Mouse (Mus musculus) cerebellum, adult 2 months (tissue): ENCODE measurements at regions not wholly inside any gene's neighbourhood (a gene's known extent, or its start where the extent isn't known, plus 50 kb on each side); places are given as distances from the start of the nearest gene placed in this dataset.

Experiments used
- DNase-seq, 2 experiments: peaks; one replicate each; pipeline ENCODE4 v3.0.0; 2021
- H3K27ac ChIP-seq: fragments of 200-500 bp; 2 replicates; pipeline ENCODE4 v1.5.1; 2012; ENCODE audit warnings: low read length, control low read depth, inconsistent platforms; ENCODE audit not compliant: insufficient read depth
- H3K27me3 ChIP-seq: fragments of 200-500 bp; 2 replicates; pipeline ENCODE4 v1.6.1; 2012; ENCODE audit warnings: inconsistent platforms, mild to moderate bottlenecking, low read length, moderate library complexity; ENCODE audit not compliant: control insufficient read depth, insufficient read depth
- H3K4me1 ChIP-seq: fragments of 200-500 bp; 2 replicates; pipeline ENCODE4 v1.6.1; 2011; ENCODE audit warnings: low read length; ENCODE audit not compliant: control insufficient read depth, insufficient read depth
- H3K4me3 ChIP-seq: fragments of 200-500 bp; replicated peaks from 2 replicates; pipeline ENCODE3; 2011; ENCODE audit warnings: mild to moderate bottlenecking, low read depth, low read length, control low read depth; ENCODE audit not compliant: insufficient read depth
- CTCF ChIP-seq: fragments of 200-500 bp; IDR thresholded peaks from 2 replicates; pipeline ENCODE4 v1.5.1; 2011; ENCODE audit warnings: low read depth, mild to moderate bottlenecking, control low read depth, low read length, moderate library complexity, borderline replicate concordance; ENCODE audit not compliant: insufficient read depth
- POLR2A ChIP-seq: fragments of 200-500 bp; IDR thresholded peaks from 2 replicates; pipeline ENCODE4 v1.6.1; 2011; ENCODE audit warnings: low read length, control low read depth, borderline replicate concordance; ENCODE audit not compliant: insufficient read depth
- WGBS: fragments of 180-500 bp; shearing (Covaris S2); methylation state at CpG from one replicate; pipeline ENCODE4 v1.1.7; 2018; 5-methylcytosine and 5-hydroxymethylcytosine counted together

DNA sequence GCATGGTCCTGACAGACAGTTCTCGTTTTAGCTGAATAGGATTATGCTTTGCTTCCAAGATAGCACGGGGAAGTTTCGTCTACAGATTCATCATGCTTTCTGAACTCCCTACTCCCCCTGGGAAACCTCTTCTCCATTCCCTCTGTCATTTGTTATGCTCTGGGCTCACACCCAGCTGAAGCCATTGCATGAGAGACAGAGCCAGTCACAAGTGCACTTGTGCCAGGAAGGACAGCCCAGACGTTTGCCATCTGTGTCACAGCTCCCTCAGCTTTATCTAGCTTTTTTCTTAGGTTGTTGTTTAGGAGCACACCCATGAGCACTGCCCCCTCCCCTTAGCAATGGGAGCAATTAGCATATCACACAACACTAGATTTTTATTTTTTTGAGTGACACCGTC is 131.2 kb upstream of the Mpdz start:
- H3K4me3 ChIP-seq: no peak overlapping the region
- WGBS: 20% methylated on average over 5 of the region's 5 CpGs
- DNase-seq: peak; percentile 72 to 87
- H3K27ac ChIP-seq: no peak overlapping the region
- no peaks in the 10 kb centered on the region for H3K27me3 ChIP-seq
- no peak for TF ChIP-seq CTCF
- no peak for TF ChIP-seq POLR2A
- H3K4me1 ChIP-seq: peaks cover 15% of the 10 kb centered on the region; the same call in 1 of the 2 replicates

- no peak for DNase-seq
- no peak overlapping the region for H3K27ac ChIP-seq
- WGBS: 53% methylated on average over 4 of the region's 4 CpGs
- H3K4me1 ChIP-seq: peaks cover 29% of the 10 kb centered on the region
- TF ChIP-seq CTCF (no peak), POLR2A (no peak)
- H3K4me3 ChIP-seq: no peak overlapping the region
- H3K27me3 ChIP-seq: no peaks in the 10 kb centered on the region
Observed at GRCm38 (mm10) chr4:81570736-81571135, 128.1 kb upstream of the Mpdz start.

DNA sequence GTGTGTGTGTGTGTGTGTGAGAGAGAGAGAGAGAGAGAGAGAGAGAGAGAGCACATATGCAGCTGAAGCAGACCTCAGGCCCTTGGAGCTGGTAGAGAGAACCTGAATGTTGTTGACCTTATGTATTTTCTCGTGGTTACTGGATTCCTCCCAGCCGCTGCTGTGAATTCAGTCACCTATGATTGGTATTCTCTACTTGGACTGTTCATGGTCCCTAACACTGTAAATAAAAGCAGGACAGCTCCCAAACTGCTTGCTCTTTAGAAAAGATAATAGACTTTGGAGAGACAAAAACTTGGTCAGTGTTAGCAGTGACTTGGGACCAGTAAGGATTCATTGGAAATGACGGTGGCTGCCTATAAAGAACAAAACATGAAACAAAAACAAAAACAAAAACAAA is 126.9 kb upstream of the Mpdz start:
- Histone ChIP-seq H3K27me3 (no peaks in the 10 kb centered on the region), H3K4me1 (peaks cover 33% of the 10 kb centered on the region), H3K27ac (no peak overlapping the region), H3K4me3 (no peak overlapping the region)
- no peak for TF ChIP-seq POLR2A
- TF ChIP-seq CTCF: no peak
- no peak for DNase-seq
- WGBS: 49% methylated on average over 3 of the region's 3 CpGs

DNA sequence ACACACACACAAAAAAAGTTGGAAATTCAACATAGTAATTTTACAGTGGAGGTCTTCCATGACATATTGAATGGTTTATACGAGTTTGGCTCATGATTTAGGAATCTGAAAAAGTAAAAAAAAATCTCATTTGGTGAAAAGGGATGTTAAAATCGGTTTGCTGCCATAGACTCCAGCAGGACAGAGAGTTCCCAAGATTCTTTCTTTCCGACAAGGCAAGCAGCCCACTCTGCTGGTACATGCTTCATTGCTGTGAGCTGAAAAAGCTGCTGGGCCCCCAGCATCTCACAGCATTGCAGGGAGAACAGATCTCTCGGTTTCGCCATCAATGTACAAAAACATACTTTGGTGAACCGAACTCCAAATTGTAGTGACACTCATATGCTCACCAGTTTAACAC is 125.8 kb upstream of the Mpdz start:
- H3K27ac ChIP-seq: no peak overlapping the region
- no peak for TF ChIP-seq CTCF
- no peak for TF ChIP-seq POLR2A
- H3K4me3 ChIP-seq: no peak overlapping the region
- 70% methylated on average over 6 of the region's 6 CpGs for WGBS
- no peak for DNase-seq
- H3K27me3 ChIP-seq: no peaks in the 10 kb centered on the region
- peaks cover 33% of the 10 kb centered on the region for H3K4me1 ChIP-seq

GRCm38 (mm10) chr4:81567928-81568327 is 125.3 kb upstream of the Mpdz start:
- H3K4me1 ChIP-seq: peaks cover 30% of the 10 kb centered on the region
- H3K4me3 ChIP-seq: no peak overlapping the region
- TF ChIP-seq POLR2A (no peak), CTCF (no peak)
- DNase-seq: peak; percentile 58 to 64
- no peaks in the 10 kb centered on the region for H3K27me3 ChIP-seq
- 30% methylated on average over 5 of the region's 5 CpGs for WGBS
- peak overlapping the region; percentile 76 for H3K27ac ChIP-seq

GRCm38 (mm10) chr4:81566526-81566925 is 123.9 kb upstream of the Mpdz start:
- Histone ChIP-seq H3K27ac (peak overlapping the region; percentile 81), H3K4me1 (peaks cover 28% of the 10 kb centered on the region), H3K27me3 (no peaks in the 10 kb centered on the region), H3K4me3 (no peak overlapping the region)
- 12% methylated on average over 11 of the region's 11 CpGs for WGBS
- TF ChIP-seq CTCF (no peak), POLR2A (0 out of 2 replicates have a peak, but pooled peaks have one; percentile 16)
- peak; percentile 77 to 81 for DNase-seq

DNA sequence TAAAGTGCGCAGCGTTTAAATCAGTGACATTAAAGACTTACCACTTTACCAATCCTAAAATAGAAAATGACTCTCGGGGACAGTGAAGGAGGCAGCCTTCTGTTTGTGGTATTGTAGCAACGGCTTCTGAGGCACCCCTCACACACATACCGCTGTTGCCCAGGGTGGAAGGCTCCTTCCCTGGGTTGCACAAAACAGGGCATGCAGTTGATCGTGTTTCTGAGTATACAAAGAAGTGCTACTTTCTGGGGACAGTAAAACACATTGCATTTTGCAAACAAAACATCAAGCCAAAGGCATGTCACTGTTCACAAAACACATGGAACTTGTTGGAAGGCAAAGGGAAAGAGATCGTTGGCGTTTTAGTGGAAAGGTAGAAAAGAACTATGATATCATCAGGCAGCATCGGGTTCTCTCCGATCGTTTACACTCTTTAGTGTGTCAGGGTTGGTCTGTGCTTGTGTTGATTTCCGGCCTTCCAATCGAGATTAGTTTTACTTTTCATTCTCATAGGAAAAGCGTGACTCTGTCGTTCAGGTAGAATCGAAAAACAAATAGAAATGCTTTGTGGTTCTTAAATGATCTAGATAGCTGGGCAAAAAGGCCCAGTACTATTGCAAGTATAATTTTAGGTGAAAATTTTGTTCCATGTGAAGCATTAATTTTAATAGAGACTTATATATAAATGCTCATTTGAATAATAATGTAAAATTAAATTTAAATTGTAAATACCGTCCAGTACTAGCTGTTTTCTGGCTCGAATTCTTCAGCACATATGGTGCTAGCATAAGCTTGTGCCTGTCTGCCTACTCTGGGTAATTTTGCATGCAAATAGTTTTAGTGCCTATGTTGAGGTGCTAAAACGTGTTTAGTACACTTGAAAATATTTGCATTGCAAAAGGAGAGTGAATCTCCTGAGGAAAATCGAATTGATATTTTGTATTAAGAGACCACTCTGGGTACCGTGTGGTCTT is 123.1 kb upstream of the Mpdz start:
- Histone ChIP-seq H3K27me3 (no peaks in the 10 kb centered on the region), H3K27ac (peak overlapping the region; percentile 81; the same call in 1 of the 2 replicates), H3K4me3 (no peak overlapping the region), H3K4me1 (peaks cover 26% of the 10 kb centered on the region)
- TF ChIP-seq CTCF: no peak
- no peak for TF ChIP-seq POLR2A
- WGBS: 20% methylated on average over 21 of the region's 21 CpGs
- DNase-seq: peak; percentile 66 to 83

- peak in 1 of 2 experiments; percentile 55 for DNase-seq
- H3K27ac ChIP-seq: no peak overlapping the region
- peaks cover 23% of the 10 kb centered on the region for H3K4me1 ChIP-seq
- TF ChIP-seq CTCF (no peak), POLR2A (no peak)
- H3K4me3 ChIP-seq: no peak overlapping the region
- no peaks in the 10 kb centered on the region for H3K27me3 ChIP-seq
- WGBS: 9% methylated on average over 6 of the region's 6 CpGs
Observed at GRCm38 (mm10) chr4:81564446-81564845, 121.8 kb upstream of the Mpdz start.

GRCm38 (mm10) chr4:81563574-81563973 is 121.0 kb upstream of the Mpdz start:
- DNase-seq: no peak
- 58% methylated on average over 10 of the region's 10 CpGs for WGBS
- Histone ChIP-seq H3K4me3 (no peak overlapping the region), H3K27ac (no peak overlapping the region), H3K27me3 (no peaks in the 10 kb centered on the region), H3K4me1 (peaks cover 20% of the 10 kb centered on the region)
- TF ChIP-seq CTCF: no peak
- no peak for TF ChIP-seq POLR2A
